Mouse (Mus musculus) heart, postnatal 0 days (tissue): ENCODE measurements around the gene Pom121l2.

Experiments
- CTCF ChIP-seq: IDR thresholded peaks from 2 replicates; pipeline ENCODE4 v1.5.1; 2016; ENCODE audit warnings: antibody characterized with exemption, control low read depth, low read depth
- EP300 ChIP-seq: IDR thresholded peaks from 2 replicates; pipeline ENCODE4 v1.6.1; 2016; ENCODE audit warnings: antibody characterized with exemption, low read depth

- TF ChIP-seq CTCF (no peak), EP300 (no peak)
Measured at GRCm38 (mm10) chr13:22034443-22035266, 53.7 kb downstream of the Pom121l2 start.
